Mouse (Mus musculus) liver, embryonic 14.5 days (tissue): Measurements from ENCODE around the gene Ebf1. TPM values are rescaled to one million over a fixed set of nuclear protein-coding genes. Genes with fewer than 3 reads are reported as not detected.

ENCODE experiments used
- ATAC-seq: fragments of 200-750 bp; cut with Nextera tagmentation; 2 replicates; pipeline ENCODE4 v1.8.0; 2017; ENCODE audit warnings: moderate number of reproducible peaks, mild to moderate bottlenecking, moderate library complexity; ENCODE audit not compliant: insufficient read depth
- DNase-seq, 3 experiments: peaks; one replicate each; pipeline ENCODE4 v3.0.0-alpha.2; 2012 to 2013; ENCODE audit warnings: low read depth in 3 of 3, low spot score in 3 of 3
- H3K27ac ChIP-seq: fragments of 300-500 bp; sonication (generic); 2 replicates; pipeline ENCODE4 v1.5.1; 2014; ENCODE audit warnings: moderate library complexity, mild to moderate bottlenecking, control low read depth, inconsistent platforms
- H3K27me3 ChIP-seq: fragments of 300-500 bp; sonication (generic); 2 replicates; pipeline ENCODE4 v1.6.1; 2014; ENCODE audit warnings: mild to moderate bottlenecking, low read length, moderate library complexity; ENCODE audit not compliant: control insufficient read depth, insufficient read depth
- H3K36me3 ChIP-seq: fragments of 300-500 bp; sonication (generic); replicated peaks from 2 replicates; pipeline ENCODE4 v1.6.1; 2014; ENCODE audit warnings: low read depth; ENCODE audit not compliant: control insufficient read depth, insufficient read depth
- H3K4me1 ChIP-seq, 2 experiments: fragments of 200-500 bp in 1 of 2; fragments of 300-500 bp in 1 of 2; sonication (generic) in 1 of 2; replicated peaks; 2 replicates each; pipeline ENCODE4 v1.6.1; 2012 to 2014; ENCODE audit warnings: antibody characterized with exemption in 1 of 2, inconsistent platforms in 1 of 2, low read length in 1 of 2; ENCODE audit not compliant: control insufficient read depth in 2 of 2, insufficient read depth in 2 of 2
- H3K4me2 ChIP-seq: fragments of 300-500 bp; sonication (generic); 2 replicates; pipeline ENCODE4 v1.6.1; 2014; ENCODE audit warnings: low read depth, mild to moderate bottlenecking, control low read depth, moderate library complexity
- H3K4me3 ChIP-seq, 2 experiments: fragments of 200-500 bp in 1 of 2; fragments of 300-500 bp in 1 of 2; sonication (generic) in 1 of 2; 2 replicates each; pipeline ENCODE4 v1.5.1; 2012 to 2014; ENCODE audit warnings: low read depth in 2 of 2, low read length in 2 of 2, mild to moderate bottlenecking in 2 of 2, control low read depth in 1 of 2, inconsistent platforms in 1 of 2, moderate library complexity in 1 of 2; ENCODE audit not compliant: insufficient read depth in 1 of 2
- H3K9ac ChIP-seq: fragments of 300-500 bp; sonication (generic); replicated peaks from 2 replicates; pipeline ENCODE4 v1.6.1; 2014; ENCODE audit warnings: mild to moderate bottlenecking, control low read depth, moderate library complexity
- H3K9me3 ChIP-seq: fragments of 300-500 bp; sonication (generic); 2 replicates; pipeline ENCODE4 v1.6.1; 2016; ENCODE audit warnings: low read length, mixed read lengths; ENCODE audit not compliant: control insufficient read depth
- CTCF ChIP-seq: IDR thresholded peaks from 2 replicates; pipeline ENCODE4 v1.5.1; 2016; ENCODE audit warnings: antibody characterized with exemption, low read depth, control low read depth
- EP300 ChIP-seq: IDR thresholded peaks from 2 replicates; pipeline ENCODE4 v1.6.1; 2016; ENCODE audit warnings: antibody characterized with exemption, low read depth
- WGBS: fragments of 180-500 bp; shearing (Covaris S2); extraction: QIAGEN DNeasy Blood & Tissue Kit; methylation state at CpG from one replicate; pipeline ENCODE4 v1.1.7; 2014; ENCODE audit not compliant: insufficient replicate concordance; 5-methylcytosine and 5-hydroxymethylcytosine counted together
- polyA plus RNA-seq, 2 experiments: library from polyadenylated mRNA; depleted of rRNA in 1 of 2; stranded (reverse) in 1 of 2; unstranded in 1 of 2; fragments of >200 nt; fragmentation: Nextera tagmentation in 1 of 2; extraction: Ambion mirVana in 1 of 2; gene quantifications; 2 replicates each; pipeline versions ENCODE4 v1.2.1 to v1.2.3; 2012 to 2014

The Ebf1 gene
- polyA plus RNA-seq, 2 experiments, result 0.20 to 0.34 TPM

GRCm38 (mm10) chr11:44574820-44575219 lies 42.3 kb upstream of the Ebf1 start:
- TF ChIP-seq CTCF (no peak), EP300 (no peak)
- WGBS, result 87% methylated on average over 5 of the region's 5 CpGs
- ATAC-seq, result no peak

GRCm38 (mm10) chr11:44577911-44578310 lies 39.2 kb upstream of the Ebf1 start:
- Histone ChIP-seq H3K9me3 (no peaks in the 10 kb centered on the region), H3K9ac (no peak overlapping the region), H3K4me1 (no peaks in the 10 kb centered on the region; a peak in 1 of 4 replicates), H3K36me3 (no peaks in the 10 kb centered on the region), H3K27ac (no peak overlapping the region), H3K4me2 (no peak overlapping the region), H3K27me3 (no peaks in the 10 kb centered on the region), H3K4me3 (no peak overlapping the region)
- no peak for DNase-seq
- TF ChIP-seq EP300 (no peak), CTCF (no peak)
- ATAC-seq, result no peak
- 71% methylated on average over 9 of the region's 9 CpGs for WGBS

More at GRCm38 (mm10) chr11:44574820-44575219, 42.3 kb upstream of the Ebf1 start:
- no peaks in the 10 kb centered on the region for H3K36me3 ChIP-seq
- H3K27me3 ChIP-seq, result no peaks in the 10 kb centered on the region
- H3K9me3 ChIP-seq, result no peaks in the 10 kb centered on the region
- no peaks in the 10 kb centered on the region for H3K4me1 ChIP-seq
- H3K27ac ChIP-seq, result no peak overlapping the region
- no peak for DNase-seq
- H3K4me2 ChIP-seq, result no peak overlapping the region
- H3K9ac ChIP-seq, result no peak overlapping the region
- no peak overlapping the region for H3K4me3 ChIP-seq

GRCm38 (mm10) chr11:44581277-44581683 lies 35.8 kb upstream of the Ebf1 start:
- H3K36me3 ChIP-seq, result no peaks in the 10 kb centered on the region
- H3K27ac ChIP-seq, result no peak overlapping the region
- H3K9ac ChIP-seq, result no peak overlapping the region
- H3K4me3 ChIP-seq, result no peak overlapping the region
- TF ChIP-seq CTCF (peak; percentile 76), EP300 (no peak)
- ATAC-seq, result peak; percentile 48; the same call in 1 of the 2 replicates
- peak; percentile 27 to 45 (median 29) for DNase-seq
- H3K9me3 ChIP-seq, result no peaks in the 10 kb centered on the region
- H3K27me3 ChIP-seq, result no peaks in the 10 kb centered on the region
- H3K4me1 ChIP-seq, result no peaks in the 10 kb centered on the region; a peak in 1 of 4 replicates
- 0 out of 2 replicates have a peak overlapping the region, but pooled peaks have one; percentile 18 for H3K4me2 ChIP-seq
- WGBS, result 7% methylated on average over 11 of the region's 11 CpGs

- ATAC-seq, result no peak
- Histone ChIP-seq H3K9me3 (no peaks in the 10 kb centered on the region), H3K27me3 (no peaks in the 10 kb centered on the region), H3K4me3 (no peak overlapping the region), H3K4me2 (no peak overlapping the region), H3K4me1 (no peaks in the 10 kb centered on the region; a peak in 1 of 4 replicates), H3K9ac (no peak overlapping the region), H3K27ac (no peak overlapping the region), H3K36me3 (no peaks in the 10 kb centered on the region)
- TF ChIP-seq EP300, result no peak
- peak; percentile 87 for TF ChIP-seq CTCF
- DNase-seq, result peak; percentile 45 to 50 (median 49)
- WGBS, result 9% methylated on average over 3 of the region's 3 CpGs
Observed at GRCm38 (mm10) chr11:44586047-44586696, 30.9 kb upstream of the Ebf1 start.

DNA sequence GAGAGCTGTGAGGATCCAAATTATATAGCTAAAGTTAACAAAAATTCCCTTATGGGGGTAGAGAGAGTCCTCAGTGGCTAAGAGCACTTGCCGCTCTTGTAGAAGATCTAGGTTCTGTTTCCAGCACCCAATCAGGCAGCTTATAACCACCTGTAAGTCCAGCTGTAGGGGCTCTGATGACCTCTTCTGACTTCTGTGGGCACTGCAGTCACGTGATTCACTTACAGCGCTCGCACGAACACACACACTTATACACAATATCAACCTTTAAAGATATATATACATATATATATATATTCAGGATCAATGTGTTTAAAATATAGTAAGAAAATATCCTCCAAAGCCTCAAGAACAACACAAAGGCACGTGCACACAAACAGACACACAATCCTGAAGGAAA lies 24.1 kb upstream of the Ebf1 start:
- TF ChIP-seq EP300 (no peak), CTCF (no peak)
- Histone ChIP-seq H3K4me3 (no peak overlapping the region), H3K4me2 (no peak overlapping the region), H3K27ac (no peak overlapping the region), H3K27me3 (no peaks in the 10 kb centered on the region), H3K36me3 (no peaks in the 10 kb centered on the region), H3K4me1 (no peaks in the 10 kb centered on the region), H3K9ac (no peak overlapping the region), H3K9me3 (no peaks in the 10 kb centered on the region)
- 76% methylated on average over 6 of the region's 6 CpGs for WGBS
- DNase-seq (no peak), ATAC-seq (no peak)
